Mouse (Mus musculus): ENCODE measurements at regions not wholly inside any gene's neighbourhood (a gene's known extent, or its start where the extent isn't known, plus 50 kb on each side); places are given as distances from the start of the nearest gene placed in this dataset.

- no peak for DNase-seq (ENCODE audit: low read depth, low spot score)
Measured at GRCm38 (mm10) chr2:45197955-45198631, 80.9 kb upstream of the Zeb2 start.

DNA sequence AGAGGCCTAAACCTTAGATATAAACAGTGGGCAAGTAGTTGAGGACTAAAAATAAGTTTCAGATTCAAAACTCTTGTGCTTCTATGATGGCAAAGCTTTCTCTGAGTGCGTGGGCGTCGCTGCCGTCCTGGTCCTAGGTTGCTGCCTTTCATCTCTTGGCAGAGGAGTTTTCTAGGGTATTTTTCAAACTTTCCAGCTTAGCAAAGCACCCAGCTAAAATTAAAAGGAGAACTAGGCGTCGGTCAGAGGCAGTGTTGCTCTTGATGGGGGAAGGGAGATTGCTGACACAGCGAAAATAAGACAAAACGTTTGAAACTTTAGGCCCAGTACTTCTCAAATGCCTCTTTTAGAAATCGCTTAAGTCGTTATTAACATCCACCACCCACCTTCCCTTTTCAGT is 80.1 kb upstream of the Zeb2 start:
- DNase-seq (ENCODE audit: low read depth, low spot score): no peak

DNA sequence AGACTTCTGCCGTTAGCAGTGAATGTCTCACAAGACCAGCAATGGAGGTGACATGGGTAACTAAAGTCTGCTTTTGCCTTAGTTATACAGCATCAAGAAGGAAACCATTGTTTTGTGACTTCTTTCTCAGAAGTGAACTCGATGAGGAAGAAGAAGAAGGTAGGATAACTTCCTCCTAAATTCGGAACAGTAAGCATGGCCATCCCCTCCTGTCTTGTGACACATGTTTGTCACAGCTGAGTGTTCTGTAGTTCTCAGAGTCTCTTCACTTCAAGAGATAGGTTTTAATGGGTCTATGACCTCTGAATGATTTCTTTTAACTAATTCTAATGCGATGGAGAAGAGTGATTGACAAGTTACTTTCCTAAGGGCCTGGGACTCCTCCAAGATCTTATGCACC is 79.3 kb upstream of the Zeb2 start:
- no peak for DNase-seq (ENCODE audit: low read depth, low spot score)

- DNase-seq (ENCODE audit: low read depth, low spot score): no peak
Measured at GRCm38 (mm10) chr2:45194335-45194734, 77.1 kb upstream of the Zeb2 start.

DNA sequence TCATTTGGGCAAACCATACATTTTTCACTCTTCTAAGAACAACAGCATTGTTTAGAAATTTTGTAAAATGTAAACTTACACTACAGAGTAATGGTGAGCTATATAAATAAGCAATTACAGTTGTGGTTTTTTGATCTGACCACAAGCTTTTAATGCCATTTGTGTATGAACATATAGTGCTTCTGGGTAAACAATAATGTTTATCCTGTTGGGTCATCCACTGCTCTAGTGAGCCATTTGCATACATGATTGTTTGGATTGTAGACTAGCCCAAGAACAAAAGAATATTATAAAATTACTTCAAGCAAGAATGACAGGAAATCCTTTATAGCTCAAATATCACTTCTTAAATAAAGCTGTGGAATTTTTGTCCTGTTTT is 68.4 kb upstream of the Zeb2 start:
- no peak for DNase-seq (ENCODE audit: low read depth, low spot score)

GRCm38 (mm10) chr2:45184704-45185620 is 67.8 kb upstream of the Zeb2 start:
- no peak for DNase-seq (ENCODE audit: low read depth, low spot score)

DNA sequence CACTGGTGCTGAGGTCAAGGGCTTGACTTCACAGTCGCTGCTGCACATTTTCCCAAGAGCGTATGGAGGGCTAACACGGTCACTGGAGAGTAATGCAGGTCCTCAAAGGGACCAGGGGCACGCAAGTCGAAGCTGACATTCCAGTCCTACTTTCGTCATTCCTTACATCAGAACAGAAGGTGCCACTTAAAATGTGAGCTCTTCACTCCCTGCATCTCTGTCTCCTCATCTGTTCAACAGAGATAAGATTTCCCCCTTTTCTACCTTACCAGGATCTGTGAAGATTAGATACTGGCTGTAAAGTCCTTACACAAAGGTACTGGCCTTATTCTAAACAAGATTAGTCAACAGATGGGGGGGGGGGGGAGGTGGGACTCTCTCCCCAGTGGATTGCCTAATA is 67.0 kb upstream of the Zeb2 start:
- no peak for DNase-seq (ENCODE audit: low read depth, low spot score)

- no peak for DNase-seq (ENCODE audit: low read depth, low spot score)
Measured at GRCm38 (mm10) chr2:45182876-45183275, 65.7 kb upstream of the Zeb2 start.

- no peak for DNase-seq (ENCODE audit: low read depth, low spot score)
Measured at GRCm38 (mm10) chr2:45181552-45181951, 64.4 kb upstream of the Zeb2 start.

DNA sequence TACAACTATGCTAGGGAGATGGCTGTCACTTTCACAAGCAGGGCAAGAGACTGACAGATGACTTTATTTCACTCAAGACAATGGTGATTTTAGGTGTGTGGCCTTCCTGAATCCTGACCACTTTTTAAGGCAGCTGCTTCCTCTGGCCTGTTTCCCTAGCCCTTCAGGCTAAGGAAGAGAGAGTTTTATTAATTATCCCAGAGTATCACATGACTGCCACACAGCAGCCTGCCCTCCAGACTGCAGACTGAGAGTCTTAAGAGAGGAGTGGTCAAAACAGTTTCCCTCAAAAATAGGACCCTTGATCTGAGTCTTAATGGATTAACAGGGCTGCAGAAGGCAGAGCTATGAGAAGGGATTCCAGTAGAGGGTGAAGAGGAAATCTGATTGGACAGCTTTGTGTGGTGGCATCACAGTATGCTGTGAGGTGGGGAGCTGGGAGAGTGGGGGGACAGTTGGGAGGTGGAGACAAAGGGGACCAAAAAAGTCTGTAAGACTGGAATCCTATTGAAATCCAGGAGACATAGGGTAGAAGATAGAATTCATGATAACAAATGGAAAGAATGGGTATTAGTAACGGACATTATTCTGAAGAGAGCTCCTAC is 61.8 kb upstream of the Zeb2 start:
- DNase-seq (ENCODE audit: low read depth, low spot score): no peak

DNA sequence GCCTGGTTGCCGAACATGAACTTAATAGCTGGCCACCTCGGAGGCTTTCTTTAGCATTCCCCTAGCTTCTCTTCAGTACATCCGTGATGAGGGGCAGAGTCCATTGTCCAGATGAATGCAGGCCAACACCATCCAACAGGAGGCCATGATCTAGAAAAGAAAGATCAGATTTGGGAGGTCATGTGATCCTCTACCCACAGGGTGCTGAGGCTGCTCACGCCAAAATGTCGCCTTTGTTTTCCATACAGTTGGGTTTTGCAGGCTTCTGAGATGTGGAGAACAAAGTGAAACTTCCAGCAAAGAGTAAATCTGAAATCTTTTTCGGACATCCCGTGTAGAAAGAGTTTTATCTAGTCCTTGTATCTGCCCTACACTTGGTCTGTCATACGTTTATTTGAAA is 55.2 kb upstream of the Zeb2 start:
- DNase-seq (ENCODE audit: low read depth, low spot score): no peak

- DNase-seq (ENCODE audit: low read depth, low spot score): no peak
Measured at GRCm38 (mm10) chr2:45171520-45172173, 54.5 kb upstream of the Zeb2 start.

GRCm38 (mm10) chr2:45170272-45170671 is 53.1 kb upstream of the Zeb2 start:
- DNase-seq (ENCODE audit: low read depth, low spot score): peak; percentile 18

DNA sequence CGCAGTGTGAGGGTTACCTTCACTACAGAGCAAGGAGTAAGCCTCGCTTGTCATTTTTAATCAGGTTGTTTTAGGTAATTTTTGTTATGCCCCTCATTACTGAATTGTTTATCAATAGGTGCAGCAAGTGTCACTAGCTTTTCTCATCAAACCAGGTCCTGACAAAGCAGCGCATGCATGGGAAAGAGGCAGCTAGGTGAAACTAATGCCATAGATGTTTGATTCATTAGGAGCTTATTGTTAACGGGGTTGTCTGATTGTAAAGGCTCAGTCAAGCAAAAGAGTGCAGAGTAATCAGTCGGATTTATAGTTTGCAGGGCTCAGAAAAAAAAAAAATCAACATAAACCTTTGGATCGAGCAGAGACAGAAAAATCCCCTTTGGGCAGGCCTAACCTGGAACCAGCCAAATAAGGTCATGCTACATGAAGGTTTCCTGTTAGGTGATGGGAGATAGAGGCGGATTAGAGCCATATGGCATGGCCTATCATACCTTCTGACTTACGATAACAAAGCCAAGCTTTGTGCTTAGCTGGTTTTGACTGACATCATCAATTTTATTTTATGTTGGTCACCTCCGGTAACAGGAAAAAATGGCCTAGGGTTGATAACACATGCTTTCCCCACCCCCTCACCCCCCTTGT is 52.4 kb upstream of the Zeb2 start:
- no peak for DNase-seq (ENCODE audit: low read depth, low spot score)

- no peak for DNase-seq (ENCODE audit: low read depth, low spot score)
Measured at GRCm38 (mm10) chr2:45168606-45169005, 51.4 kb upstream of the Zeb2 start.

Measured in retina, adult 2 months (tissue).